Mouse (Mus musculus) midbrain, embryonic 11.5 days (tissue): Measurements from ENCODE around the gene Slc22a5. TPM values are rescaled to one million over a fixed set of nuclear protein-coding genes. Genes with fewer than 3 reads are reported as not detected.
"Not testable (repeated sequence)": the region's sequence is repeated elsewhere in the genome, so short reads cannot be mapped to it uniquely, and the experiment has no call there.

Source experiments
- ATAC-seq: fragments of 200-750 bp; cut with Nextera tagmentation; 2 replicates; pipeline ENCODE4 v1.8.0; 2017; ENCODE audit warnings: moderate TSS enrichment, moderate library complexity; ENCODE audit not compliant: low FRiP score
- DNase-seq: peaks from one replicate; pipeline ENCODE4 v3.0.0; 2015; ENCODE audit warnings: low spot score; ENCODE audit errors: missing footprints
- H3K27ac ChIP-seq: fragments of 300-500 bp; sonication (generic); 2 replicates; pipeline ENCODE4 v1.5.1; 2014; ENCODE audit warnings: low read depth, low read length
- H3K27me3 ChIP-seq: fragments of 300-500 bp; sonication (generic); 2 replicates; pipeline ENCODE4 v1.6.1; 2014; ENCODE audit warnings: mild to moderate bottlenecking, low read length, moderate library complexity, mixed read lengths; ENCODE audit not compliant: control insufficient read depth, insufficient read depth
- H3K36me3 ChIP-seq: fragments of 300-500 bp; sonication (generic); 2 replicates; pipeline ENCODE4 v1.6.1; 2014; ENCODE audit warnings: mild to moderate bottlenecking, low read length, moderate library complexity, mixed read lengths; ENCODE audit not compliant: control insufficient read depth, insufficient read depth
- H3K4me1 ChIP-seq: fragments of 300-500 bp; sonication (generic); 2 replicates; pipeline ENCODE4 v1.6.1; 2014; ENCODE audit warnings: low read length; ENCODE audit not compliant: control insufficient read depth, insufficient read depth
- H3K4me2 ChIP-seq: fragments of 300-500 bp; sonication (generic); 2 replicates; pipeline ENCODE4 v1.6.1; 2014; ENCODE audit warnings: mild to moderate bottlenecking, moderate library complexity
- H3K4me3 ChIP-seq: fragments of 300-500 bp; sonication (generic); 2 replicates; pipeline ENCODE4 v1.5.1; 2014; ENCODE audit warnings: low read depth, low read length
- H3K9ac ChIP-seq: fragments of 300-500 bp; sonication (generic); 2 replicates; pipeline ENCODE4 v1.6.1; 2014; ENCODE audit warnings: low read length
- H3K9me3 ChIP-seq: fragments of 300-500 bp; sonication (generic); 2 replicates; pipeline ENCODE4 v1.6.1; 2016; ENCODE audit warnings: low read length; ENCODE audit not compliant: control insufficient read depth
- WGBS: fragments of 180-500 bp; shearing (Covaris S2); extraction: QIAGEN DNeasy Blood & Tissue Kit; methylation state at CpG from one replicate; pipeline ENCODE4 v1.1.7; 2014; 5-methylcytosine and 5-hydroxymethylcytosine counted together
- polyA plus RNA-seq: library from polyadenylated mRNA; unstranded; fragments of >200 nt; fragmentation: Nextera tagmentation; extraction: Ambion mirVana; gene quantifications from 2 replicates; pipeline ENCODE4 v1.2.1, GENCODE M21; 2014

Slc22a5 gene
- 7.9 and 8.1 TPM in 2 replicates for polyA plus RNA-seq

- Histone ChIP-seq H3K36me3 (no peaks in the 10 kb centered on the region), H3K4me3 (peak within 1 kb of the TSS; percentile 50), H3K4me2 (peak within 1 kb of the TSS; percentile 81), H3K27ac (no peak within 1 kb of the TSS), H3K4me1 (no peaks in the 10 kb centered on the region), H3K27me3 (no peaks in the 10 kb centered on the region), H3K9me3 (no peaks in the 10 kb centered on the region), H3K9ac (peak within 1 kb of the TSS; percentile 67)
- peak; percentile 99 for DNase-seq
- peak; percentile 98 for ATAC-seq
- 4% methylated on average over 61 of the region's 63 CpGs for WGBS
Measured at GRCm38 (mm10) chr11:53891505-53892451, at the start of gene Slc22a5. Gene Slc22a5 (minus strand): TSS chr11:53891660.

GRCm38 (mm10) chr11:53931944-53932318, 40.5 kb upstream of the Slc22a5 start:
- not testable (repeated sequence) for H3K4me1 ChIP-seq, H3K36me3 ChIP-seq, DNase-seq, H3K4me3 ChIP-seq, H3K9me3 ChIP-seq, H3K4me2 ChIP-seq, H3K27ac ChIP-seq, H3K9ac ChIP-seq, ATAC-seq, H3K27me3 ChIP-seq
- WGBS, result 61% methylated on average over 4 of the region's 4 CpGs

GRCm38 (mm10) chr11:53931091-53931943, 39.9 kb upstream of the Slc22a5 start:
- Histone ChIP-seq H3K9me3 (no peaks in the 10 kb centered on the region), H3K27ac (no peak overlapping the region), H3K4me3 (no peak overlapping the region), H3K4me2 (no peak overlapping the region), H3K9ac (no peak overlapping the region), H3K36me3 (no peaks in the 10 kb centered on the region), H3K27me3 (no peaks in the 10 kb centered on the region), H3K4me1 (no peaks in the 10 kb centered on the region)
- ATAC-seq, result no peak
- 38% methylated on average over 17 of the region's 17 CpGs for WGBS
- peak; percentile 93 for DNase-seq

- H3K9ac ChIP-seq, result no peak overlapping the region
- ATAC-seq (no peak), DNase-seq (no peak)
- H3K27me3 ChIP-seq, result no peaks in the 10 kb centered on the region
- H3K4me2 ChIP-seq, result no peak overlapping the region
- WGBS, result 65% methylated on average over 3 of the region's 3 CpGs
- no peaks in the 10 kb centered on the region for H3K9me3 ChIP-seq
- H3K4me1 ChIP-seq, result no peaks in the 10 kb centered on the region
- no peak overlapping the region for H3K4me3 ChIP-seq
- no peaks in the 10 kb centered on the region for H3K36me3 ChIP-seq
- H3K27ac ChIP-seq, result no peak overlapping the region
Measured at GRCm38 (mm10) chr11:53929741-53930140, 38.3 kb upstream of the Slc22a5 start.

- H3K4me1 ChIP-seq, result no peaks in the 10 kb centered on the region
- no peak overlapping the region for H3K27ac ChIP-seq
- WGBS, result 85% methylated on average over 3 of the region's 3 CpGs
- H3K4me3 ChIP-seq, result no peak overlapping the region
- no peak overlapping the region for H3K4me2 ChIP-seq
- no peaks in the 10 kb centered on the region for H3K36me3 ChIP-seq
- DNase-seq (no peak), ATAC-seq (no peak)
- H3K27me3 ChIP-seq, result no peaks in the 10 kb centered on the region
- no peak overlapping the region for H3K9ac ChIP-seq
- H3K9me3 ChIP-seq, result no peaks in the 10 kb centered on the region
Measured at GRCm38 (mm10) chr11:53928585-53928984, 37.1 kb upstream of the Slc22a5 start.

- no peaks in the 10 kb centered on the region for H3K9me3 ChIP-seq
- ATAC-seq (no peak), DNase-seq (no peak)
- H3K9ac ChIP-seq, result no peak overlapping the region
- H3K36me3 ChIP-seq, result no peaks in the 10 kb centered on the region
- no peaks in the 10 kb centered on the region for H3K27me3 ChIP-seq
- H3K4me3 ChIP-seq, result no peak overlapping the region
- H3K4me1 ChIP-seq, result no peaks in the 10 kb centered on the region
- no peak overlapping the region for H3K4me2 ChIP-seq
- H3K27ac ChIP-seq, result no peak overlapping the region
- 87% methylated on average over 5 of the region's 5 CpGs for WGBS
Measured at GRCm38 (mm10) chr11:53926303-53926702, 34.8 kb upstream of the Slc22a5 start.

- WGBS, result 91% methylated on average over 4 of the region's 4 CpGs
- Histone ChIP-seq H3K4me2 (no peak overlapping the region), H3K36me3 (no peaks in the 10 kb centered on the region), H3K4me1 (no peaks in the 10 kb centered on the region), H3K9ac (no peak overlapping the region), H3K27ac (no peak overlapping the region), H3K4me3 (no peak overlapping the region), H3K27me3 (no peaks in the 10 kb centered on the region), H3K9me3 (no peaks in the 10 kb centered on the region)
- ATAC-seq, result no peak
- DNase-seq, result no peak
Measured at GRCm38 (mm10) chr11:53918851-53919250, 27.4 kb upstream of the Slc22a5 start.

GRCm38 (mm10) chr11:53911011-53911410, 19.6 kb upstream of the Slc22a5 start:
- no peak overlapping the region for H3K4me2 ChIP-seq
- H3K9ac ChIP-seq, result no peak overlapping the region
- no peaks in the 10 kb centered on the region for H3K27me3 ChIP-seq
- H3K4me3 ChIP-seq, result no peak overlapping the region
- no peaks in the 10 kb centered on the region for H3K36me3 ChIP-seq
- H3K27ac ChIP-seq, result no peak overlapping the region
- DNase-seq, result no peak
- no peak for ATAC-seq
- 86% methylated on average over 4 of the region's 4 CpGs for WGBS
- no peaks in the 10 kb centered on the region for H3K9me3 ChIP-seq
- H3K4me1 ChIP-seq, result no peaks in the 10 kb centered on the region

- ATAC-seq (no peak), DNase-seq (no peak)
- H3K27ac ChIP-seq, result no peak overlapping the region
- no peaks in the 10 kb centered on the region for H3K4me1 ChIP-seq
- no peaks in the 10 kb centered on the region for H3K36me3 ChIP-seq
- no peak overlapping the region for H3K4me3 ChIP-seq
- no peak overlapping the region for H3K9ac ChIP-seq
- WGBS, result 94% methylated on average over 8 of the region's 8 CpGs
- H3K9me3 ChIP-seq, result no peaks in the 10 kb centered on the region
- H3K4me2 ChIP-seq, result no peak overlapping the region
- no peaks in the 10 kb centered on the region for H3K27me3 ChIP-seq
Measured at GRCm38 (mm10) chr11:53908686-53909085, 17.2 kb upstream of the Slc22a5 start.
